Mouse (Mus musculus): Measurements from ENCODE around the gene Zfp365. TPM values are rescaled to one million over a fixed set of nuclear protein-coding genes. Genes with fewer than 3 reads are reported as not detected.

Zfp365 gene
- polyA plus RNA-seq, 1 experiment, result 19.8 TPM

GRCm38 (mm10) chr10:67893226-67893625 is 19.2 kb downstream of the Zfp365 start:
- H3K4me1 ChIP-seq (ENCODE audit: control insufficient read depth, insufficient read depth, low read length), result no peaks in the 10 kb centered on the region
- H3K4me3 ChIP-seq (ENCODE audit: insufficient read depth, low read length), result no peak overlapping the region
- H3K27ac ChIP-seq (ENCODE audit: insufficient read depth, low read length), result no peak overlapping the region
- no peak for TF ChIP-seq CTCF (IDR thresholded peaks at IDR 0.05; ENCODE audit: borderline replicate concordance, insufficient read depth, low read length)
- no peak for TF ChIP-seq POLR2A (IDR thresholded peaks at IDR 0.05; ENCODE audit: low read depth, low read length)

GRCm38 (mm10) chr10:67891126-67891525 is 21.3 kb downstream of the Zfp365 start:
- H3K4me3 ChIP-seq (ENCODE audit: insufficient read depth, low read length), result no peak overlapping the region
- H3K4me1 ChIP-seq (ENCODE audit: control insufficient read depth, insufficient read depth, low read length), result no peaks in the 10 kb centered on the region
- H3K27ac ChIP-seq (ENCODE audit: insufficient read depth, low read length), result no peak overlapping the region
- no peak for TF ChIP-seq CTCF (IDR thresholded peaks at IDR 0.05; ENCODE audit: borderline replicate concordance, insufficient read depth, low read length)
- TF ChIP-seq POLR2A (IDR thresholded peaks at IDR 0.05; ENCODE audit: low read depth, low read length), result no peak

- no peaks in the 10 kb centered on the region for H3K4me1 ChIP-seq (ENCODE audit: control insufficient read depth, insufficient read depth, low read length)
- no peak overlapping the region for H3K4me3 ChIP-seq (ENCODE audit: insufficient read depth, low read length)
- no peak overlapping the region for H3K27ac ChIP-seq (ENCODE audit: insufficient read depth, low read length)
- TF ChIP-seq POLR2A (IDR thresholded peaks at IDR 0.05; ENCODE audit: low read depth, low read length) (no peak), CTCF (IDR thresholded peaks at IDR 0.05; ENCODE audit: borderline replicate concordance, insufficient read depth, low read length) (no peak)
Observed at GRCm38 (mm10) chr10:67887971-67888370, 24.5 kb downstream of the Zfp365 start.

GRCm38 (mm10) chr10:67880692-67881091 is 31.8 kb downstream of the Zfp365 start:
- no peak overlapping the region for H3K4me3 ChIP-seq (ENCODE audit: insufficient read depth, low read length)
- no peak for TF ChIP-seq CTCF (IDR thresholded peaks at IDR 0.05; ENCODE audit: borderline replicate concordance, insufficient read depth, low read length)
- no peak for TF ChIP-seq POLR2A (IDR thresholded peaks at IDR 0.05; ENCODE audit: low read depth, low read length)
- H3K27ac ChIP-seq (ENCODE audit: insufficient read depth, low read length), result no peak overlapping the region
- no peaks in the 10 kb centered on the region for H3K4me1 ChIP-seq (ENCODE audit: control insufficient read depth, insufficient read depth, low read length)

GRCm38 (mm10) chr10:67871811-67872210 is 40.7 kb downstream of the Zfp365 start:
- TF ChIP-seq POLR2A (IDR thresholded peaks at IDR 0.05; ENCODE audit: low read depth, low read length) (no peak), CTCF (IDR thresholded peaks at IDR 0.05; ENCODE audit: borderline replicate concordance, insufficient read depth, low read length) (peak; percentile 82; the same call in 1 of the 2 replicates)
- H3K4me3 ChIP-seq (ENCODE audit: insufficient read depth, low read length), result no peak overlapping the region
- H3K27ac ChIP-seq (ENCODE audit: insufficient read depth, low read length), result no peak overlapping the region
- H3K4me1 ChIP-seq (ENCODE audit: control insufficient read depth, insufficient read depth, low read length), result no peaks in the 10 kb centered on the region

- H3K4me3 ChIP-seq (ENCODE audit: insufficient read depth, low read length), result no peak overlapping the region
- no peak for TF ChIP-seq CTCF (IDR thresholded peaks at IDR 0.05; ENCODE audit: borderline replicate concordance, insufficient read depth, low read length)
- TF ChIP-seq POLR2A (IDR thresholded peaks at IDR 0.05; ENCODE audit: low read depth, low read length), result no peak
- H3K4me1 ChIP-seq (ENCODE audit: control insufficient read depth, insufficient read depth, low read length), result no peaks in the 10 kb centered on the region
- no peak overlapping the region for H3K27ac ChIP-seq (ENCODE audit: insufficient read depth, low read length)
Observed at GRCm38 (mm10) chr10:67868234-67868633, 44.2 kb downstream of the Zfp365 start.

- no peak for TF ChIP-seq POLR2A (IDR thresholded peaks at IDR 0.05; ENCODE audit: low read depth, low read length)
- no peak for TF ChIP-seq CTCF (IDR thresholded peaks at IDR 0.05; ENCODE audit: borderline replicate concordance, insufficient read depth, low read length)
Observed at GRCm38 (mm10) chr10:67865841-67866240, 46.6 kb downstream of the Zfp365 start.

GRCm38 (mm10) chr10:67865063-67865462 is 47.4 kb downstream of the Zfp365 start:
- Histone ChIP-seq H3K27ac (ENCODE audit: insufficient read depth, low read length) (no peak overlapping the region), H3K4me1 (ENCODE audit: control insufficient read depth, insufficient read depth, low read length) (no peaks in the 10 kb centered on the region), H3K4me3 (ENCODE audit: insufficient read depth, low read length) (no peak overlapping the region)
- TF ChIP-seq POLR2A (IDR thresholded peaks at IDR 0.05; ENCODE audit: low read depth, low read length) (no peak), CTCF (IDR thresholded peaks at IDR 0.05; ENCODE audit: borderline replicate concordance, insufficient read depth, low read length) (no peak)

More at GRCm38 (mm10) chr10:67865841-67866240, 46.6 kb downstream of the Zfp365 start:
- Histone ChIP-seq H3K4me3 (ENCODE audit: insufficient read depth, low read length) (no peak overlapping the region), H3K4me1 (ENCODE audit: control insufficient read depth, insufficient read depth, low read length) (no peaks in the 10 kb centered on the region), H3K27ac (ENCODE audit: insufficient read depth, low read length) (no peak overlapping the region)

- Histone ChIP-seq H3K27ac (ENCODE audit: insufficient read depth, low read length) (no peak overlapping the region), H3K4me1 (ENCODE audit: control insufficient read depth, insufficient read depth, low read length) (no peaks in the 10 kb centered on the region), H3K4me3 (ENCODE audit: insufficient read depth, low read length) (no peak overlapping the region)
- TF ChIP-seq POLR2A (IDR thresholded peaks at IDR 0.05; ENCODE audit: low read depth, low read length) (no peak), CTCF (IDR thresholded peaks at IDR 0.05; ENCODE audit: borderline replicate concordance, insufficient read depth, low read length) (no peak)
Observed at GRCm38 (mm10) chr10:67862331-67862730, 50.1 kb downstream of the Zfp365 start.

GRCm38 (mm10) chr10:67858878-67859277 is 53.6 kb downstream of the Zfp365 start:
- Histone ChIP-seq H3K27ac (ENCODE audit: insufficient read depth, low read length) (no peak overlapping the region), H3K4me3 (ENCODE audit: insufficient read depth, low read length) (no peak overlapping the region), H3K4me1 (ENCODE audit: control insufficient read depth, insufficient read depth, low read length) (no peaks in the 10 kb centered on the region)
- TF ChIP-seq POLR2A (IDR thresholded peaks at IDR 0.05; ENCODE audit: low read depth, low read length) (no peak), CTCF (IDR thresholded peaks at IDR 0.05; ENCODE audit: borderline replicate concordance, insufficient read depth, low read length) (peak; percentile 70; the same call in 1 of the 2 replicates)

GRCm38 (mm10) chr10:67857561-67857906 is 54.9 kb downstream of the Zfp365 start:
- H3K4me1 ChIP-seq (ENCODE audit: control insufficient read depth, insufficient read depth, low read length), result 0 out of 2 replicates have a peak, but pooled peaks cover 1% of the 10 kb centered on the region
- no peak overlapping the region for H3K27ac ChIP-seq (ENCODE audit: insufficient read depth, low read length)
- TF ChIP-seq POLR2A (IDR thresholded peaks at IDR 0.05; ENCODE audit: low read depth, low read length), result no peak
- no peak overlapping the region for H3K4me3 ChIP-seq (ENCODE audit: insufficient read depth, low read length)

All from embryonic fibroblast, embryonic 13.5 days (primary cell).